Mouse (Mus musculus) limb, embryonic 15.5 days (tissue): ENCODE measurements around the gene Zfp366. TPM values are rescaled to one million over a fixed set of nuclear protein-coding genes. Genes with fewer than 3 reads are reported as not detected.
A peak's percentile ranks its signal among the peaks of the same experiment; 100 is the strongest.

Experiments
- ATAC-seq: fragments of 200-750 bp; cut with Nextera tagmentation; 2 replicates; pipeline ENCODE4 v1.8.0; 2017; ENCODE audit warnings: low read depth, moderate TSS enrichment; ENCODE audit not compliant: insufficient number of reproducible peaks, low FRiP score, low TSS enrichment
- H3K27ac ChIP-seq: fragments of 300-500 bp; sonication (generic); 2 replicates; pipeline ENCODE4 v1.5.1; 2015; ENCODE audit warnings: moderate library complexity, mild to moderate bottlenecking, inconsistent platforms
- H3K27me3 ChIP-seq: fragments of 300-500 bp; sonication (generic); 2 replicates; pipeline ENCODE4 v1.6.1; 2015; ENCODE audit warnings: inconsistent platforms
- H3K36me3 ChIP-seq: fragments of 300-500 bp; sonication (generic); 2 replicates; pipeline ENCODE4 v1.6.1; 2015; ENCODE audit warnings: inconsistent platforms
- H3K4me1 ChIP-seq: fragments of 300-500 bp; sonication (generic); 2 replicates; pipeline ENCODE4 v1.6.1; 2015; ENCODE audit warnings: inconsistent platforms
- H3K4me2 ChIP-seq: fragments of 300-500 bp; sonication (generic); 2 replicates; pipeline ENCODE4 v1.6.1; 2015; ENCODE audit warnings: mild to moderate bottlenecking, inconsistent platforms
- H3K4me3 ChIP-seq: fragments of 300-500 bp; sonication (generic); 2 replicates; pipeline ENCODE4 v1.5.1; 2015; ENCODE audit warnings: mild to moderate bottlenecking, inconsistent platforms
- H3K9ac ChIP-seq: fragments of 300-500 bp; sonication (generic); 2 replicates; pipeline ENCODE4 v1.6.1; 2015; ENCODE audit warnings: inconsistent platforms
- H3K9me3 ChIP-seq: fragments of 300-500 bp; sonication (generic); 2 replicates; pipeline ENCODE4 v1.6.1; 2016; ENCODE audit warnings: inconsistent platforms
- WGBS: fragments of 180-500 bp; shearing (Covaris S2); methylation state at CpG from one replicate; pipeline ENCODE4 v1.1.7; 2015; 5-methylcytosine and 5-hydroxymethylcytosine counted together
- polyA plus RNA-seq: library from polyadenylated mRNA; unstranded; fragments of >200 nt; fragmentation: Nextera tagmentation; extraction: Ambion mirVana; gene quantifications from 2 replicates; pipeline ENCODE4 v1.2.1, GENCODE M21; 2015

Zfp366 gene
- polyA plus RNA-seq, 1 experiment from 2014 or later, result 0.67 TPM

DNA sequence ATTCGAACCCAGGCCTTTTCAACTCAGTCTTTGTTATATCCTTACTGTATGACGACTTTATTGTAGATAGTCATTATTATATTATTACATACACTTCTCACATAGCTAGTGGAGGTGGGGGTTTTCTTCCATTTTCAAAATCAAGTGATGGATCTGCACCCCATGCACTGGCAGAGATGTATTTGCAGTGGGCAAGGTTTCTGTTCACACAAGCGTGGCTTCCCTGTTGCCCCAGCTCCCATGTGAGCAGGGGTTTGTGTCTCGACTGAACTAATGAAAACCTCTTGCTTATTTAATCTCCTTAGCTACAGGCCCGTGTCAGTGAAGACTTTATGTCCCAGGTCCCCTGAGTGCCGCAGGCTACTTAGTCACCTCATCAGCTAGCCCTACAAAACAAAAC lies 59.8 kb downstream of the Zfp366 start:
- H3K9me3 ChIP-seq, result no peaks in the 10 kb centered on the region
- H3K4me2 ChIP-seq, result no peak overlapping the region
- 54% methylated on average over 6 of the region's 6 CpGs for WGBS
- ATAC-seq, result no peak
- no peaks in the 10 kb centered on the region for H3K27me3 ChIP-seq
- no peak overlapping the region for H3K4me3 ChIP-seq
- H3K36me3 ChIP-seq, result no peaks in the 10 kb centered on the region
- peaks cover 15% of the 10 kb centered on the region; the same call in 1 of the 2 replicates for H3K4me1 ChIP-seq
- no peak overlapping the region for H3K9ac ChIP-seq
- no peak overlapping the region for H3K27ac ChIP-seq

DNA sequence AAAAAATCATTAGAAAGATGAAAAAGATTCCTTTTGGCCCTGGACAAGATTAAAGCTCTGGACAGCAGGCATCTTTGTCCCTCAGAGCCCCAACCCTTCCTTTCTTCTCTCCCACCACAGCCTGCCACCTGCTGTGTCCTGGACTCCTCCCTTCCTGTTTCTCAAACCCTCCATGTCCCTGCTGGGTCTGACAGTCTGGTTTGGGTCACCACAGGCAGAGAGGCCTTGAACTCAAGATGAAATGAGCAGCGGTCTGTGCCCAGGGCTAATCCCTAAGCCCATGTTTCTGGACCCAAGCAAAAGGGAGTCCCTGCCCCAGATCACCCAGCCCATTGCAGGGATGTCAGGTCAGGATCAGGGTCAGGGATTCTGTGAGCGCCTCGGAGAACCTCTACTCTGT lies 60.3 kb downstream of the Zfp366 start:
- Histone ChIP-seq H3K27me3 (no peaks in the 10 kb centered on the region), H3K4me2 (no peak overlapping the region), H3K4me1 (peaks cover 11% of the 10 kb centered on the region; the same call in 1 of the 2 replicates), H3K36me3 (no peaks in the 10 kb centered on the region), H3K27ac (no peak overlapping the region), H3K4me3 (no peak overlapping the region), H3K9ac (no peak overlapping the region), H3K9me3 (no peaks in the 10 kb centered on the region)
- ATAC-seq, result no peak
- WGBS, result 47% methylated on average over 3 of the region's 3 CpGs

DNA sequence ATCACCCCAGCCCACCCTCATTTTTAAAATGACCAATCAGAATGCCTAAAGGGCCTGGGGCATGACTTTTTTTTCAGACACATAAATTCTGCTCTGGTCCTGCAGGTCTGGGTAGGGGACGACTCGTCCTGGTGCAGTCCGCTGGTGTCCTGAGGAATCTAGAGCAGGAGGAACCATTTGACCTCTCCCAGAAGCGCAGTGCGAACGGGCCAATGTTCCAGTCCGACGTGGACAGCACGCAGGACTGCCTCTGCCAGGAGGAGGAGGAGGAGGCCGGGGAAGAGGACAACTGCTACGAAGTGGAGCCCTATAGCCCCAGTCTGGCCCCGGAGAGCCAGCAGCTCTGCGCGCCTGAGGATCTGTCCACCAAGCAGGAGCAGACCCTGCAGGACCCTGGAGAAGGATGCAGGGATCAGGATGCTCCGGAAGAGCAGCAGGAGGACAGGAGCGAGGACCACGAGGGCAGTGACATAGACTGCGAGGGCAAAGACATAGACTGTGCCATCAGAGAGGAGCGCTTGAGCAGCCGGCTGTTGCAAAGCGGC lies 61.4 kb downstream of the Zfp366 start:
- H3K27ac ChIP-seq, result no peak overlapping the region
- ATAC-seq, result no peak
- WGBS, result 75% methylated on average over 21 of the region's 21 CpGs

DNA sequence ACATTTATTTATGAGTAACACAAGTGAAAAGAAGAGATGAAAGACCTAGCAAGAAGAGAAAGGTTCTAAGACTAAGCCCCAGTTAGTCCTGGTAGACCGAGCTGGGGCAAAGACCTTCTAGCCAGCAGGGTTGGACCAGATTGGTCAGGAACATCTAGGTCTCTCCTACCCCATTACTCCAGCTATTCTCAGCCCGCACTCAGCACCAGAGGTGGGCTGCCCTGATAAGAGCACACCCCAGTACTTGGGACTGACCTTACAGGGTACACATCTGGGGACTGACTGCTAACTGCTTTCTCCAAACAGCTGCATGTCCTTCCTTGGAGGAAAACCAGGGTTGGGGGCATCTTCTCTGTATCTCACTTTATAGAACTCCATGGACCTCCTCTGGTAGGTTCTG lies 66.2 kb downstream of the Zfp366 start:
- 89% methylated on average over 2 of the region's 2 CpGs for WGBS
- Histone ChIP-seq H3K9ac (no peak overlapping the region), H3K27me3 (no peaks in the 10 kb centered on the region), H3K9me3 (no peaks in the 10 kb centered on the region), H3K4me3 (no peak overlapping the region), H3K27ac (no peak overlapping the region), H3K4me2 (no peak overlapping the region), H3K4me1 (no peaks in the 10 kb centered on the region), H3K36me3 (no peaks in the 10 kb centered on the region)
- no peak for ATAC-seq

More for the DNA sequence above, 61.4 kb downstream of the Zfp366 start:
- no peaks in the 10 kb centered on the region for H3K36me3 ChIP-seq
- H3K27me3 ChIP-seq, result no peaks in the 10 kb centered on the region
- H3K9ac ChIP-seq, result no peak overlapping the region
- H3K4me1 ChIP-seq, result 0 out of 2 replicates have a peak, but pooled peaks cover 6% of the 10 kb centered on the region
- no peak overlapping the region for H3K4me3 ChIP-seq
- no peaks in the 10 kb centered on the region for H3K9me3 ChIP-seq
- H3K4me2 ChIP-seq, result no peak overlapping the region

DNA sequence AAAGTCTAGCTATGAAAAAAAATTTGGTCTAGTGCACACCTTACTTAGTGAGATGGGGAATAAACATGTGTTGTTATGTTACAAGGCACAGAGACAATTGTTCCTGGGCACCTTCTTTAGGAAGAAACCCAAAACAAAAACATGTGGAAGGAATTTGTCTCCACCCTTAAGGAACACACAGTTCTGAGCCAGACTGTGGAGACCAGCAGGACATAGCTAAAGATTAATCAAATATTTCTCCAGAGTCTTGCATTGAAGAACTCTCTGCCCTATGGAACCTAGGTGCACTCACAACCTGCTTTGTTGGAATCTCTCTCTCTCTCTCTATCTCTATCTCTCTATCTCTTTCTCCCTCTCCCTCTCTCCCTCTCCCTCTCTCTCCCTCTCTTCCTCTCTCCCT lies 69.6 kb downstream of the Zfp366 start:
- Histone ChIP-seq H3K9me3 (no peaks in the 10 kb centered on the region), H3K9ac (no peak overlapping the region), H3K36me3 (no peaks in the 10 kb centered on the region), H3K4me3 (no peak overlapping the region), H3K27ac (no peak overlapping the region), H3K27me3 (no peaks in the 10 kb centered on the region), H3K4me2 (no peak overlapping the region), H3K4me1 (no peaks in the 10 kb centered on the region)
- ATAC-seq, result no peak

DNA sequence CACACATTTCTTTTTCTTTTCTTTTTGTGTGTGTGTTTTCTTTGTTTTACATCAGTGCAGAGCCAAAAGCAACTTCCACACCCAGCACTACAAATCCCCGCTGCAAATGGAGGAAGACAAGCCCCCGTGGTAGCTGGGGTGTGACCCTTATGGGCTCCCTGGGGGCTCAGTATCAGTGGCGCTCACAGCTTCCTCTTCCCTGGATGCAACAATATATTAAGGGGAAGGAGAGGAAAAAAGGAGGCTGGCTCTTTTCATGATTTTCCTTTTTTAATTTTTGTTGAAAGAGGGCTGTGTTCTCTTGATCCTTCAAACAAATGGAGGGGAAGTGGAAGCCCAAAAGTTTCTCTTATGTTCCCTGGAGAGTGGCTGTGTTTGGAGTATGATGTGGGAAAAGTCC lies 70.2 kb downstream of the Zfp366 start:
- Histone ChIP-seq H3K27ac (no peak overlapping the region), H3K9ac (no peak overlapping the region), H3K4me1 (no peaks in the 10 kb centered on the region), H3K36me3 (no peaks in the 10 kb centered on the region), H3K27me3 (no peaks in the 10 kb centered on the region), H3K9me3 (no peaks in the 10 kb centered on the region), H3K4me3 (no peak overlapping the region), H3K4me2 (no peak overlapping the region)
- WGBS, result 27% methylated on average over 3 of the region's 3 CpGs
- ATAC-seq, result no peak

DNA sequence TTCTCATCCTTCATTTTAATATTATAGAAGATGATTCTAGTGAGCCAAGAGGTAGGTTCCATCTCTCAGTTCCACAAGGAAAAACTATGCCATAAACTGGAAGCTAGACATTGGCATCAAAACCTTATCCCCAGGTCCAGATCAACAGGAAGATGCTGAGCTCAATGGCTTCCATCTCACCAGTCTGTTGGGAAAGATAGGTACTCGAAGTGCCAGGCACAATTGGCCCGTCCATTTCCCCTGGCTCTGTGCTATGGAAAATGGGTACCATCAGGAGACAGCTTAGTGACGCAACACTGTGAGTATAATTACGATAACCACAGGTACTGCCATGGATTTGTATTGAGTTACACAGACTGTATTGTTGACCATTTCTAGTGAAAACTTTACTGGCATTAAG lies 72.3 kb downstream of the Zfp366 start:
- Histone ChIP-seq H3K36me3 (no peaks in the 10 kb centered on the region), H3K27ac (no peak overlapping the region), H3K4me2 (no peak overlapping the region), H3K27me3 (no peaks in the 10 kb centered on the region), H3K4me1 (no peaks in the 10 kb centered on the region), H3K9ac (no peak overlapping the region), H3K9me3 (no peaks in the 10 kb centered on the region), H3K4me3 (no peak overlapping the region)
- WGBS, result 83% methylated on average over 4 of the region's 4 CpGs
- ATAC-seq, result no peak

DNA sequence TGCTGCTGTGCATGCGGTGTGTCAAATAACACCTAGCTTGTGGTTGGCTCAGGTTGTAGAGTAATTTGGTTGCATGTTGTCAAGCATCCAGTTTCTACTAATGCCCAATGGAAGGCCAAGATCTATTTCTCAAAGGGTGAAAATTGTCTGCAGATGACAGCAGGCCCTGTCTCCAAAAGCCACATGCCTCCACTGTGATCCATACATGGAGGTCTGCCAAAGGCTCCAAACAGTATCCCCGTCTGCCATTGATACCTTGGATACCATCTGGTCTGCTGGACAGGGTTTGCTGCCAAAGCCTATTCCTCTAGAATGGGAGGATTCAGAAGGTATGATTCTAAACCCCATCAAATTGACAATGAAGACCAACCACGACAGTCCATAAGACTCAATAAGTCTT lies 74.1 kb downstream of the Zfp366 start:
- Histone ChIP-seq H3K4me1 (no peaks in the 10 kb centered on the region), H3K36me3 (no peaks in the 10 kb centered on the region), H3K9me3 (no peaks in the 10 kb centered on the region), H3K4me3 (no peak overlapping the region), H3K9ac (no peak overlapping the region), H3K4me2 (no peak overlapping the region), H3K27me3 (no peaks in the 10 kb centered on the region), H3K27ac (no peak overlapping the region)
- 77% methylated on average over 3 of the region's 3 CpGs for WGBS
- ATAC-seq, result no peak

DNA sequence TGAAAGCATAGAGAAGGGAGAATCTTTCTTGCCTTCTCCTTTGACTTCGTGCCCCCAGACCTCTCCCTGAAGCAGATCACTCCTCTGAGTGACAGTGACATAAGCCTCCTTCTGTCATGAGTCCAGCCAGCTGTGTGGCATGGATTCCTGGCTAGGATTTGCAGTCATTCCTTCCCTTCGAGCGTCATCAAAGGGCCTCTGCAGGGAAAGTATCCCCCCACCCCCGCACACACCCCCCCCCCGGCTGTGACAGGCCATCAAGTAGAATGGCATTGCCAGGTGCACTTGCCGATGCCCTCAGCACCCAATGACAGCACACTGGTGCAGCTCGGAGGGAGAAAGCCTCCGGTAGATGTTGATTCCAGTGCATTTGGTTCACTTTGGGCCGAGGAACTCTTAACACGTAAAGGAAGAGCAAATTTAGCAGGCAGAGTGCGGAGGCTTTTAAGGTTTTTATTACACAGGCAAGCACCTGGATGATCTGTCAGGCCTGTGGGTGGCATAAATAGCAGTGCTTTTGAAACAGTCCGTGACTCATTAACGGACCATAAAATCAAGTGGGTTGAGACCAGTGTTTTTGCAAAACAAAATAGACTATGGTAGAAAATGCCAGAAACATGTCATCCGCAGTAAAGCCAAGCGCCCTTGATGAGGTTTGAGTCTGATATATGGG lies 75.0 kb downstream of the Zfp366 start:
- no peaks in the 10 kb centered on the region for H3K9me3 ChIP-seq
- peak; percentile 72; the same call in 1 of the 2 replicates for ATAC-seq
- no peak overlapping the region for H3K4me2 ChIP-seq
- H3K27ac ChIP-seq, result no peak overlapping the region; the same call in 1 of the 2 replicates
- no peaks in the 10 kb centered on the region for H3K27me3 ChIP-seq
- H3K4me1 ChIP-seq, result no peaks in the 10 kb centered on the region
- 42% methylated on average over 15 of the region's 15 CpGs for WGBS
- H3K4me3 ChIP-seq, result no peak overlapping the region
- no peak overlapping the region for H3K9ac ChIP-seq
- no peaks in the 10 kb centered on the region for H3K36me3 ChIP-seq

DNA sequence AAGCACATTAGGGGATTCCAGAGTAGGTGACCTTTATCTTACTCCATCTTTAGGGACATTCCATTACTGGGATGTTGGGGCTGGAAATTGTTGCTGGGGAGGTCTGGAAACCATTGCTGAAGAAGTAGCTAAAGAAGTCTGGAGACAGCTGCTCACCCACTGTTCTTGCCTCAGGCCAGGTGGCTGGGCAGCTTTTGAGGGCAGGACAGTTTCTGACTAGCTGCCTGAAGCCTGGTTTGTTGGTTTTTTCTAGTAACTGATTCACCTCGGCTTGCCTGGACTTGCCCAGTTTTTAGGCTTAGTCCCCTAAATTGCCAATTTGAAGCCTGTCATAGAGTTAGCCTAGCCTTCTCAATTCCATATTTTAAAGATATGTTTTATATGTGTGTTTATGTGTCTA lies 77.8 kb downstream of the Zfp366 start:
- Histone ChIP-seq H3K4me3 (no peak overlapping the region), H3K4me2 (no peak overlapping the region), H3K9ac (no peak overlapping the region), H3K27me3 (no peaks in the 10 kb centered on the region), H3K4me1 (no peaks in the 10 kb centered on the region), H3K27ac (no peak overlapping the region), H3K9me3 (no peaks in the 10 kb centered on the region), H3K36me3 (no peaks in the 10 kb centered on the region)
- WGBS, result 36% methylated on average over 1 of the region's 1 CpGs
- no peak for ATAC-seq

DNA sequence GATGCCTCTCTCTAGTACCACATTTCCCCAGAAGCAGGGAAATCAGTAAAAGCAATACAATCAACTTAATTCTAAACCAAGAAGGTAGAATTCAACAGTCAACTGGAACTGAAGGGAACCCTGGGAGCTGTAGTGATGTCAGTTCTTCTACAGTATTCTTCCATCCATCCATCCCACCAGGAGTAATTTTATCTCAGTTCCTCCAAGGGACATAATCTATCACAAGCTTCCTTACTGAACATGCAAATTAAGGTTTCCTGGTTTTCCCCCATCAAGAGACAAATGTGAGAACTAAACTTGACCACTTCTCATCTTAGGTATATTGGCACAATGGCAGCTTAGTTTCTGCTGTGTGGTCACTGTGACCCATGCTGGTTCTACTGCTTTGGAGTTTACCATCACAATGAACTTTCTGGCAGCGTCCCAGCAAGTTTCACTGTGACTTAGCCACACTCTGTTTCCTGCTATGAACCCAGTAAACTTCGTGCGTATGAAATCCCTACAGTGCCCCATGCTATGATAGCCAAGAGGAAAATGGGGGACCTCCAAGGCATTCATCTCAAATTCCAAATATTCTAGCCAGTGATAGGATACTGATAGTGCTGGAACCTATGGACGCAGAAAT lies 78.6 kb downstream of the Zfp366 start:
- no peak overlapping the region for H3K27ac ChIP-seq
- ATAC-seq, result no peak
- H3K36me3 ChIP-seq, result no peaks in the 10 kb centered on the region
- no peaks in the 10 kb centered on the region for H3K27me3 ChIP-seq
- H3K9me3 ChIP-seq, result no peaks in the 10 kb centered on the region
- 80% methylated on average over 4 of the region's 4 CpGs for WGBS
- no peak overlapping the region for H3K9ac ChIP-seq
- no peak overlapping the region for H3K4me2 ChIP-seq
- H3K4me3 ChIP-seq, result no peak overlapping the region
- H3K4me1 ChIP-seq, result no peaks in the 10 kb centered on the region

DNA sequence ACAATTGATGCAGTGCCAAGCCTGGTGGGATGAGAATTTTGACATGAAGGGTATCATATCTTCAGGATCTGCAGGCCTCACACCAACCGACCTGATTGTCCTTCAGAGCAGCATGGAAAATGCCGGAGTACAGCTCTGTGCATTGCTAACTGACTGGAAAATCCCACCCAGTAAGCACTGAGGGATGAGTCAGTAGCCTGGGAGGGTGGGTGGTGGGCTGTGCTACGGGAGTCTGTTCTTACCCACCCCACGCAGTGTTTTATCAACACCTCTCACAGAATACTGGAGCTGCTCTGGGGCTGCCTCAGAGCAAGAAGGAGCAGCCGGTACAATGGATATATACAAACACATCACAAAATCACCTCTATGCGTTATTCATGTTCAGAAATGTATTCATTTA lies 79.9 kb downstream of the Zfp366 start:
- Histone ChIP-seq H3K9me3 (no peaks in the 10 kb centered on the region), H3K36me3 (no peaks in the 10 kb centered on the region), H3K4me3 (no peak overlapping the region), H3K27me3 (no peaks in the 10 kb centered on the region), H3K9ac (no peak overlapping the region), H3K27ac (no peak overlapping the region), H3K4me2 (no peak overlapping the region), H3K4me1 (no peaks in the 10 kb centered on the region)
- 87% methylated on average over 6 of the region's 6 CpGs for WGBS
- ATAC-seq, result no peak
